Mouse (Mus musculus): ENCODE measurements at regions not wholly inside any gene's neighbourhood (a gene's known extent, or its start where the extent isn't known, plus 50 kb on each side); places are given as distances from the start of the nearest gene placed in this dataset.
A peak's percentile ranks its signal among the peaks of the same experiment; 100 is the strongest.

GRCm38 (mm10) chrX:10770575-10770974, 55.8 kb downstream of the Mid1ip1 start:
- no peak for DNase-seq

- peak; percentile 41 for DNase-seq
Observed at GRCm38 (mm10) chrX:10775714-10776515, 61.1 kb downstream of the Mid1ip1 start.

- DNase-seq, result no peak
Observed at GRCm38 (mm10) chrX:10776516-10776818, 61.7 kb downstream of the Mid1ip1 start.

- DNase-seq, result peak; percentile 5
Observed at GRCm38 (mm10) chrX:10778014-10778413, 63.2 kb downstream of the Mid1ip1 start.

GRCm38 (mm10) chrX:10786359-10786758, 71.5 kb downstream of the Mid1ip1 start:
- DNase-seq, result no peak

GRCm38 (mm10) chrX:10787057-10787456, 72.2 kb downstream of the Mid1ip1 start:
- DNase-seq, result no peak

GRCm38 (mm10) chrX:10820313-10820920, 105.6 kb downstream of the Mid1ip1 start:
- no peak for DNase-seq

GRCm38 (mm10) chrX:10833681-10834080, 118.9 kb downstream of the Mid1ip1 start:
- DNase-seq, result no peak

GRCm38 (mm10) chrX:10857089-10857488, 142.3 kb downstream of the Mid1ip1 start:
- DNase-seq, result peak; percentile 10

GRCm38 (mm10) chrX:10857668-10858067, 142.9 kb downstream of the Mid1ip1 start:
- no peak for DNase-seq

- peak; percentile 34 for DNase-seq
Observed at GRCm38 (mm10) chrX:10871613-10872012, 156.8 kb downstream of the Mid1ip1 start.

GRCm38 (mm10) chrX:10877856-10878255, 163.0 kb downstream of the Mid1ip1 start:
- no peak for DNase-seq

GRCm38 (mm10) chrX:10878922-10879321, 164.1 kb downstream of the Mid1ip1 start:
- DNase-seq, result peak; percentile 52

GRCm38 (mm10) chrX:10883729-10884464, 169.1 kb downstream of the Mid1ip1 start:
- DNase-seq, result no peak

- DNase-seq, result no peak
Observed at GRCm38 (mm10) chrX:10892815-10893214, 178.0 kb downstream of the Mid1ip1 start.

- no peak for DNase-seq
Observed at GRCm38 (mm10) chrX:10896193-10896955, 181.6 kb downstream of the Mid1ip1 start.

- DNase-seq, result peak; percentile 21
Observed at GRCm38 (mm10) chrX:10902686-10903085, 187.9 kb downstream of the Mid1ip1 start.

GRCm38 (mm10) chrX:10904072-10904471, 189.3 kb downstream of the Mid1ip1 start:
- DNase-seq, result peak; percentile 50

- DNase-seq, result peak; percentile 14
Observed at GRCm38 (mm10) chrX:10904889-10905288, 190.1 kb downstream of the Mid1ip1 start.

- no peak for DNase-seq
Observed at GRCm38 (mm10) chrX:10911127-10912061, 196.6 kb downstream of the Mid1ip1 start.

All from lung, postnatal 36 days (tissue).